Mouse (Mus musculus): Measurements from ENCODE around the gene Haus4.

Gene Haus4

DNA sequence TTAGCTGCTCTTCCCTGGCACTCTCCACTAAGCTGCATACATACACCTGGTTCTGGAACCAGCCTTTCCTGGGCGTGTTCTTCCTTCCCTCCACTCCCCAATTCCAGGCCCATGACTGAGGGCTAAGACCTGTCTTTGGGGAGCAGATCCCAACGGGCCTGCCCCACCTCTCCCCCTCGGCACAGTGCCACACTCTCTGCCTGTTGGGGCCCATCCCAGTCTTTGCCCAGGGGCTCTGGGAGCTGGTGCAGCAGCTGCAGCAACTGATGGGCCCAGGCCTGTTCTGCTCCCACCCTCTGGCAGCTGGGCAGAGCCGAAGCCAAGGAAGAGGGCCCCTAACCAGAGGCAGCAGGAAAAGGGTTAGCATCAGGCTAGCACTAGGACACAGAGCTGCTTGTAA, 19.8 kb upstream of the Haus4 start:
- CTCF ChIA-PET, result interaction anchor here (0.5 to 0.6 kb wide), 2 partner anchors 95 to 1480 kb away, joined by 3 read pairs; no protein-coding TSS in a partner anchor

DNA sequence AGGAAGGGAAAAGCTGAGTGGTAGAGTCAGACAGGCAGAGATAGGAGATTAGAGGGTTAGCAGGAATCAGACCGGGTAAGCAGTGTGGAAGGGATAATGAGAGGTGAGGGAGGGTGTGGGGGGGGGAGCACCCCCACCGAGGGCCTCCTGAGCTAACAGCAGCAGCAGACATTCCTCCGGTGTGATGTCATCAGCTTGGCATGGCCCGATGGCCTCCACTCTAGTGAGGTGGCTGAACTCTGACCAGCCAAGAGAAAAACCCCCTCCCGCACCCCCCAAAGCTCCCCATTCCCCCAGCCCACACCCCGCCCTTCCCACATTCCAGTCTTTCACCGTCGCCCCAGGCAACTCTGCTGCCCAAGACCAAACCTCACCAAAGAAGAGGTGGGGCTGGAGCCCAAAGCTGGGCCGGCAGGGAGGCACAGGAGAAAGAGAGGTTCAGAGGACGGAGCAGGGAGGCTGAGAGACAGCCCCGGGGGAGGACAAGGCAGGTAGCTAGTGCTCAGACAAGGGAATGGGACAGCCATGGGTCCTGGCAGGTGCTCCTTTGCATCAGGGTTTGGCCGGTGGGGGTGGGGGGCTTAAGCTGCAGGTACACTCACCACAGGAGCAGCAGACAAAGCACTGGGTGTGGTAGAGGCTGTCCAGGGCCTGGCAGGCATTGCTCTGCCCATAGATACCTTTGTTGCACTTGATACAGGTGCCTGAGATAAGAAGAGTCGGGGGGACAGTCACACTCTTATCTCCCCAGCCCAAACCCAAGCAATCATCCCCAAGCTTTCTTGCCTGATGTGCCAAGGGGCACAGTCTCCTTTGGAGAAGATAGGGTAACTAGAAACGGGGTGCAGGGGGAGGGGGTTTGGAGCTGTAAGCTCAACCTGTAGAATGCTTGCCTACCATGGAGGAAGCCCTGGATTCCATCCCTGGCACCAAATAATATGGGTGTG, 18.6 kb upstream of the Haus4 start:
- CTCF ChIA-PET, result no interaction called here

DNA sequence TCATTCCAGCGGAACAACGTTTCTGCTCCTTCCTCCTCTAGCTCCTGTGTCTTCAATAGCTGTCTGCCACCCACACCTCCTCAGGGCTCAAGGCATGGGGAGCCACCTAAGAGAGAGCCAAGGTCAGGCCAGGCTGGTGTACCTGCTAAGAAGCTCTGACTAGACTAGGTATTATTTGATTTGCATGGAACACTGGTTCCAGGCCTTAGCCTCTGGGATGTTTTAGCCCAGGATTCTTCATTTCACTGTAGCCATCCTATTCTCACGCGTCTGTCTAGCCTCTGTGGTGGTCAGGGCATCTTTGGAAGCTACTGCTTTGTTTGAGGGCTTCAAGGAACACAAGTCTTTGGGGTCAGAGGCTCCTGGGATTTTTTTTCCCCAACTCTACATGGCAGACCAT, 17.7 kb upstream of the Haus4 start:
- CTCF ChIA-PET, result interaction anchor here (0.7 kb wide), 1 partner anchor 77 kb away, joined by 4 read pairs; no protein-coding TSS in a partner anchor

DNA sequence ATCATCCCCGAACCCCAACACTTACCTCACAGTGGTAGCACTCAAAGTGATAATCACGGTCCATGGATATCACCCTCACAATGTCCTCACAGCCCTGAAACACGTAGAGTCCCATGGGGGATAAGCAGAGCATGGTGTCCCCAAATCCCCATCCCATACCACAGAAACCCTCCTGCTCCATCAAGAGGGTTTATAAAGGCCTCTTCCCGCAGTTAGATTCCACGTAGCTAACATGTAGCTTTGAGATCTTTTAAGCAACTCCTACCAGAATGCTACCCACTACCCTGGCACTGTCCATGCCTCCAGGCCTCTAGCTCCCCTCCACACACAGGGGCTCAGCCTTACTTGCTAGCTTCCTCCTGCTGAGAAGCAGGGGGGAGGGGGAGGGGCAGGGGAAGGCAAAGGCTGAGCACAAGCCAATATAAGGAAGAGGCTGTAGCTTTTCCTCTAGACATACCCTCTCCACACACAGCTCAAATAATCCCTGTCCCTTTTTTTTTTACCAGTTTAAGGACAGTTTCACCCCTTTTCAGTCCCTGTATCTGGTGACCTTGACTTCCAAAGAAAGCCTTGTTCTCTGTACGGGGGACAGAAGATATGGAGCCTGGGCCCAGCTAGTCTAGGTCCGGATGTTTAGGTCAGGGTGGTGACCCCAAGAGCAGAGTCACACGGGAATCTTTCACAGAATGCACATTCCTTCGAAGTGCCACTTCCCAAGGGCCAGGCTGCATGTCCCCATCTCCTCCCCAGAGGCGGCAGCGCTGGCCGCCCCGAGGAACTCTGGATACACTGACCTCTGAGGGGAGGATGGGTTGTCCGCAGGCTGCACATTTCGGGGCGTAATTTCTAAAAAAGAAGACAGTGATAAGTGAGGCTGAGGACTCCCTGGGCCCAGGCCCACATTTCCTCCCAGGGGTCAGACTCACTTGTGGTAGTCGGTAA, 15.3 kb upstream of the Haus4 start:
- CTCF ChIA-PET, result interaction anchor here (0.5 to 0.7 kb wide), 3 partner anchors 71 to 413 kb away, joined by 3 to 18 read pairs (median 5); partner anchors contain the start of gene Gm17606

DNA sequence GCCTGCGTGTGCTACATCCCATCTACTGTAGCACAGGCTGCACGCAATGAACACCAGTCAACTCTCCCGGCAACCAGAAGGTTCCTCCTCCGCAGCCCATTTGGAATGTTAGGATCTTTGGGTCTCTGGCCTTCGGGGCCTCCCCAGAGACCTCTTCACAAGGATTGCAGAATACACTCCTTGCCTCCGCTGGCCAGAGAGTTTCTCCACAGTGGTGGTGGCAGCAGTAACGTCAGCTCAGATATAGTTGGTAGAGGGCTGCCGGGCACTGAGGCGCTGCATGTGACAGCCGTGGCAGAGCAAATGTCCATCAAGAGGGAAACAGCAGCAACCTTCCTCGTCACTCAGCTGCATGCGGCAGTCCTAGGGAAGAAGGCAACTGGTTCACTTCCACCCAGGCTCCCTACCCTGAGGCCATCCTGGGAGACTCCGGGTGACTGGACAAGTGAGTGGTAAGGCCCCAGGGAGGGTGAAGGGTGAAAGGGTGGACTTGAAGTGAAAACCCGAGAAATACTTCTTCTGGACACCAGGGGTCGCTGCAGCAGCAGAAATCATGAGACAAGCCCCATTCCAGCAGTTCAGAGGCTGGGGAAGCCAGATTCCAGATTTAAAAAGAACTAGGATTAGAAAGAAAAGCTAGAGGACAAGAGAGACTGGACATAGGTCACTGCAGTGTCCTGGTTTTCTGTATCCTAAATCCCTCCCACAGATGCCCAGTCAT, 14.4 kb upstream of the Haus4 start:
- CTCF ChIA-PET, result interaction anchor here (0.5 kb wide), 1 partner anchor 72 kb away, joined by 18 read pairs; the partner anchor contains the start of gene Gm17606

DNA sequence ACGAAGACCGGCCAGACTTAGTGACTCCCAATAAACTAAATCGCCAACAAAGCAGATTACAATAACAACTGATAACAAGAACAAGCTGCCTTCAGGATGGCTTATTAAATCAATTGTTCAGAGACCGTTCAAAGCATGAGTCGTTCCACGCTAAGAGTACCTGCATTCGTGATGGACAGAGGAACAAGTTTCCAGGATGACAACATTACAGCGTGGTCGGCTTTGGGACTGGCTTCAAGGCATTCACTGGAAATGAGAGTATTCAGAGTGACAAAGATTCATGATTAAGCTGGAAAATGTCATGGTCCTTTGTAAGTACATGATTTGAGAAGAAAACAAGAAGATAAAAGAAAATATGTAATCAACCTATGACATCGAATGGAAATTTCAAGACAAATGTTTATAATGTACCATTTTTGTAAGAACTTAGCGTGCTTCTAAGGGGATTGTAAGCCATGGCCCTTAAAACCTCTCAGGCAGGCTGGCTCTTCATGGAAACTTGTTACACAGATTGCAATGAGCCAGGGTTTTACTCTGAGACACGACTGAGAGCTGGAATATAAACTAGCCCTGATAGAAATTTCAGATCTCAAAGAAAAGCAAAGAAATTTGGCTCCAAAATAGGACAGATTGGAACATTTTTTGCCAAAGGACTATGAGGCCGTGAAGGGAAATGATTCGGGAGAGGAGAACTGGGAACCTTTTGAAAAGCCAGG, 6.3 kb upstream of the Haus4 start:
- CTCF ChIA-PET, result no interaction called here

DNA sequence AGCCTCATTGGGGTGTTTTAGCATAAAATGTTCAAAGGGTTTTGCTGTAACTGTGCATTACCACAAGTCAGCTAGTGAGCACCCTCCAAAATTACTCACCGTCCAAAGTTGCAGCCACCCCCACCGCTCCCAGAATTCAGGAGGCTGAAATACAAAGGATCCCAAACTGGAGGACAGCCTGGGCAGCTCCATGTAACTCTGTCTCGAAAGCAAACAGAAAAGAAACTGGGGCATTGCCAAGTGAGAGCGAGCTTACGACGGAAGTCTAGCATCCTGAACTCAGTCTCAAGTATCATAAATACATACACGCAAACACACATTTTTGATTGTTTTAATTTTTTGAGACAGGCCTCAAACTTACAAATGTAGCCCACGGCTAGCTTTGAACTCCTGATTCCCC, 2.9 kb upstream of the Haus4 start:
- CTCF ChIA-PET, result no interaction called here

DNA sequence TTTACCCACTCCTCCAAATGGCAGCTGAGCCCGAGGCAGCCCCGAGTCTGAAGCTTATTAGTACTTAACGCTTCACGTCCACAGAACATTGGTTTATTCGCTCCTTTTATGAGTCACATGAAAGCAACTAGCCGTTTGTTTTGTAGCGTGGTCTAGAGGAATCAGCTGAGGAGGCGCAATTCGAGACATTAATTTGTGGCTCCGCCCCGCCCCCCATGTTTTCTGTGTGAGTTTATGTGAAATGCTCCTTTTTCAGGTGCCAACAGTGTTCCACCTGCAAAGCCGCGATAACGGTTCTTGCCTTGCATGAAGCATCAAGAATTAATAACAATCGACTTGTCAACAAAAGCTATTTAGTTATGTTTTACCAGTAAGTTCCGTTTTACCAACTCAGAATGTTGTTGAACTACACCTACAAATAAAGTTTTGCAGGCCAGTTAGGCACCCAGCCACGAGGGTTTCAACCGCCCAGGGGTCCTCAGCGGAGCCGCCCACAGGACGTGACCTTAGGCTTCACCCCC, 902 bp downstream of the Haus4 start:
- CTCF ChIA-PET, result interaction anchor here (0.5 kb wide), 1 partner anchor 1064 kb away, joined by 3 read pairs; the partner anchor contains the start of gene Rec8

DNA sequence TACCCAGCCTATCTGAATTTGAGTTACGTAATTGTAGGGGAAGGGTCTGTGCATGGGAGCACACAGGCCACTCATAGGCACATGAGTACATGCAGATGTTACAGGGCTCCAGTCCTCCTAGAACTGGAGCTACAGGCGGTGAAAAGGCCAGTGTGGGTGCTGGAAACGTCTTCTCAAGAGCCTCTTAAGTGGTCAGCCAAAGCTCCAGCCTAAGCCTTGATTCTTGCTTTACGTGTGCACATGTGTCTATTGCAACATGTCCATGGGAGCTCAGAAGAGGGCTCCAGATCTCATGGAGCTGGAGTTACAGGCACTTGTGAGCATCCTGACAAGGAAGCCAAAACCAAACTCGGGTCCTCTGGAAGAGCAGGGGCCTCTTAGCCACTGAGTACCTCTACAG, 9.7 kb downstream of the Haus4 start:
- CTCF ChIA-PET, result no interaction called here

DNA sequence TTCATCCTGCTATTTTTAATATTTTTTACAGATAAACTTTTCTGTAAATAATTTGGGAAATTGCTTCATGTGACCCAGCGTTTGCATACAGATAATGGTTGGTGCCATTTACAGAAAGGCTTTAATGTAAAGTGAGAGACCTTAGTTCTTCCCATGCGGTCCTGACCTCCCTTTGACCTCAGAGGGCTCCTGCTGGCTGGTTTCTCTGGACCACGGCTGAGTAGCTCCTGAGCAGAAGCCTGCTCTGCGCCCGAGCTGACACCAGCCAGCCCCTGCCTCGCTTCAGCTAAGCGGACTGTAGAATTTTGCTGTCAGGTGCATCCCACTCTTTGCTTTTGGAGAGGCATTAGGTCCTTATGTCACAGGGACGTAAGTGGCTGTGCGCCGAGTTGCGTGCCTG, 13.6 kb downstream of the Haus4 start:
- CTCF ChIA-PET, result interaction anchor here (0.7 kb wide), 1 partner anchor 154 kb away, joined by 4 read pairs; no protein-coding TSS in a partner anchor

DNA sequence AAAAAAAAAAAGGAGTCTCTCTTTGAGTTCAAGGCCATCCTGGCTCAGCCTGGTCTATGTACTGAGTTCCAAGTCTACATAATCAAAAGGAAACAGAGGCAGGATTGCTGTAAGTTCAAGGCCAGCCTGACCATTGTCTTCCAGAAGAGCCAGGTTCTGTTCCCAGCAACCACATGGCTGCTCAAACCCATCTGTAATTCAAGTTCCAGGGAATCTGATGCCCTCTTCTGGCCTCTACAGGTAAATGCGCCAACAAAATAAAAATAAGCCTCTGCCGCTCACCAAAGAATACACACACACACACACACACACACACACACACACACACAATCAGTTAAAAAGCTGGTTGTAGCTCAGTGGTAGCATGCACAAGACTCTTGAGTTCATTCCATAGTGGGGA, 15.8 kb downstream of the Haus4 start:
- CTCF ChIA-PET, result interaction anchor here (0.6 kb wide), 4 partner anchors 9 to 631 kb away, joined by 3 to 5 read pairs (median 3); no protein-coding TSS in a partner anchor

DNA sequence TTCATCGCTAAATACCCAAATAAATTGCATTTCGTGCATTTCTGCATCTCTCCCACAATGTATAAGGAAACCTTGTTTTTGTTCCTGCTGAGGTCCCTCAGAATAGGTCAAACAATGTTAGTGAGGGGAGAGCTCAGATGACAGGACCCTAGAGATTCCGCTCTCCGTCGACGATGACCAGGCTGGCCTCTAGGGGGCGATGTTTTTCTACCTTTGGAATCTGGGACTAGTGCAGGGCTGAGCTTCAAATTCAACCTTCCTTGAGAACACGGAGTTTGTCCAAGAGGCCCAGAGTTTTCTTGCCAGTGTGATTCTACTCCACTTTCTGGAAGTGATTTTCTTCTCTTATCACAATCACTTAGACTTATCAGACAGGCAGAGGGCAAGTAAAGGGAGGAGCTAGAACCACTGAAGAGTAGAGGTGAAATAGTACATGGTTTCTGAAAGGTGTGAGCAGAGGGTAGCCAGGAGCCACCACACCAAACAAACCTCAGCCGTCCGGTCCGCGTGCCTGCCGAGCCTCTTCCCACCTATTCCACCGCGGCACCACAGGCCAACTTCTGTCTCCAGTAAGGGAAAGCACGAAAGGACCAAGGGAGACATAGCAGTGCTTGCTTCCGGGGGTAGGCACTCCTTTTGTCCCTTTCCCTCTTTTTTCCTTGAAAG, 25.8 kb downstream of the Haus4 start:
- CTCF ChIA-PET, result no interaction called here

DNA sequence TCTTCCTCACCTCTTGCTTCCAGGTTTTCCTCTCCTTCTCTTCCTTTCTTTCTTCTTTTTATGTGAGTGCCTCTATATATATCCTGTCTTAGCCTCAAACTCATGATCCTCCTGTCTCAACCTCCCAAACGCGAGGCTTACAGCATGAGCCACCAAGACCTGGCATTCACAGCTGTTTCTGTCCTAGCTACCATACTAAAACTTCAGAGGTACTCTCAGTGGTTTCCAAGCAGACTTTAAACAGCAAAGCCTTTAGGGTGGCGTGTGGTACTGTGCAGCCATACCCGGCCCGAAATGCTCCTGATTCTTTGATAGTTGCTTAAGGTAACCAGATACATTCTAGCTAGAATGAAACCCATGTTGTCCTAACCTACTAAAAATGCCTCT, 26.4 kb downstream of the Haus4 start:
- CTCF ChIA-PET, result no interaction called here

DNA sequence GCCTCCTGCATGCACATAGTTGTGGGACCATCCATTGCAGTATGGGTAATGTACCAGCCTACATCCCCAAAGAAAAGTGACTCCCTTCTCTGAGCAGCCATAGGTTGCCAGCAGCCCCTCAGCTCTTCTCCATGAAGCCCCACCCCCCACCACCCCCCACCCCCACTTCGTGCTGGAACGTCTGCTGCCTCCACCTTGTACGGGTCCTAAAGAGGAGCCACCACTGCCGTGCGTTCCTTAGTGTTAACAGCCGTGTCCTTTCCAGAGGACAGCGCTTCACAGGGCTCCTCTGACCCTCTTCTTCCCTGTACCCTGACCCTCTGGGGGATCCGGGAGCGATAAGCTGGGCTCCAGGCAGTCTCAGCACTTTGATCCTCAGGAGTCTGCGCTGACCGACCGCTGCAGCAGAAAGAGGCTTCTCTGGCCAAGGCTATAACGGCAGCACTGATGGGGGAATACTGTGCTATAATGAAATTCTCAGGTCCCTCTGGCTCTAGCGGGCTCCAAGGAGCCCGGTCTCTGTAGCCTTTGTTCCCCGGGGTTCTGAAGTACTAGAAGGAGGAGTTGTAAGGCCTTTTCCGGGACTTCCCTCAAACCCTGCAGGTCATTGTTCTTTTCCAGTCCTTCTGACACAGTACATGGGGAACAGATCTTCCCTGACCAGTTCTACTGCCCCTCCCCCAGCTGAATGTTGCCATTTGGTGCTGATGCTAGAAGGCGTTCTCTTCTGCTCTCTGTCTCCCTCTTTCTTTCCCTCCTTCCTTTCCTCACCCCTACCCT, 27.0 kb downstream of the Haus4 start:
- CTCF ChIA-PET, result no interaction called here

DNA sequence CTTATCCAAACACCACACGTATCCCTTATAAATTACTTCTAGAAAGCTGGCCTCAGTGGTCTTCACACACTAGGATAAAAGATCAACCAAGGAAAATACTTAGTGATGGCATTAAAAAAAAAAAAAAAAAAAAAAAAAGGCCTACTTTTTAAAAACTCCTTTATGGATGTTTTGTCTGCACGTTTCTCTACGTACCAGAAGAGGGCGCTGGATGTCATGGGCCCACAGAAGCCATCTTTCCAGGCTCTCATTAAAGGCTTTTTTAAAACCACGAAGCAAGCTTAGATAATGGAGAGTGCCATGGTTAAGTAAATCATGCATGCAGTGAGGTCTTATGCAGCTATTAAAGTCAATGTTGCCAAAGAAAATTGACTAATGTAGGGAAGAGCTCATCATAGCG, 30.8 kb downstream of the Haus4 start:
- CTCF ChIA-PET, result interaction anchor here (0.7 kb wide), 1 partner anchor 55 kb away, joined by 7 read pairs; no protein-coding TSS in a partner anchor

DNA sequence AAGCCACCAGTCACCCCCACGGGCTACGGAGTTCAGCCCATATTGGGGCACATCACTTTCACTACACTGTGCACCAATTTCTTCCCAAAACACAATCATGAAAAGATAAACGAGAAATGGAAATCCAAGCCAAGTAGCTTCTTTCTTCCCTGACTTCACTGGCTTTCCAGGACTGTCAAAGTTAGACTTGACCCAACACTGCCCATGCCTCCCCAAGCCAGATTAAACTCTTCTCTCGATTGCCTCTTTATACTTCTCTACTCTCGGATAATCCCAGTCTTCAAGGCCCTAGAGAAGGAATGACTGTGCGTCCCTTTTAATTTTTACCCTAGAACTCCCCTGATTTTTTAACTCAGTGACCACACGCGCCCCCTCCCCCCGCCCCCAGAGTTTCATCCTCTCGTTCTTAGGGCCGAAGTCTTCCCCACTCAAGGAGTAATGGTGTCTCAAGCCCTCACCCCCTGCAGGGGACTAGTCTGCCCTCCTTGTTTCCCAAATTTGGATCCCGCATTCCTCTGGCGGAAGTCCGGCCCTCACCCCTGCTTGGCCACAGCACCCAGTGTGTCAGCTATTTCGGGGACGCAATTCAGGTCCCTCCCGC, 37.6 kb downstream of the Haus4 start:
- CTCF ChIA-PET, result interaction anchor here (0.5 kb wide), 1 partner anchor 85 kb away, joined by 3 read pairs; no protein-coding TSS in a partner anchor

DNA sequence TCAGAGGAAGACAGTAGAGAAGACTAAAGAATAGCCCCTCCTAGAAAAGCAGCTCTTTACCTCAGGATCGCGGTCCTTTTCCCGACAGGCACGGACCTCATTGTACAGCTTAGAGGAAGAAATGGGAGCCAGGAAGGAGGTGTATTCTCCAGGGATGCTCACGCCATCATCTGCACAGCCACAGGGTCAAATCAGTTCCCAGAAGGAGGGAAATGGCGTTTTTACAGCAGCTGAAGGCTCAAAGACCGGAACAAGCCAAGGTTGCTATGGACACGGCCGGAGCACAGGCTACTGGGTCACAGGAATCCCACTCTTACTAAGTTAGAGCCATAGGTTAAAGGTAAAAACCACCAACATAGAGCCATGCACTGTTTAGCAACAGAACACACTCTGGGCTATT, 44.6 kb downstream of the Haus4 start:
- CTCF ChIA-PET, result no interaction called here

DNA sequence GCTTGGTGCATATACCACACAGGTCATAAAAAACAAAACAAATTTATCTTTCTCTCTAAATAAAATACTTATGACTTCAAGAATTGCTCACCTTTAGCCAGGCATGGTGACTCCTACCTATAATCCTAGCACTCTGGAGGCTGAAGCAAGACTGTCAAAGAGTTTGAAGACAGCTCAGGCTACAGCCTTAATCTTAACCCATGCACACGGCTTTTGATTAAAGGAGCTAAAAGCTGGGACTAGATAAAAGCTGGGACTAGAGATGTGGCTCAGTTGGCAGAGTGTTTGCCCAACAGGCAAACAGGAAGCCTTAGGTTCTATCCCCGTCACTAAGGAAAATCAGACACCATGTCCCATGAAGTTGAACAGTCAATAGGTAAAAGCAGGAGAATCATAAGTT, 51.3 kb downstream of the Haus4 start:
- CTCF ChIA-PET, result no interaction called here

DNA sequence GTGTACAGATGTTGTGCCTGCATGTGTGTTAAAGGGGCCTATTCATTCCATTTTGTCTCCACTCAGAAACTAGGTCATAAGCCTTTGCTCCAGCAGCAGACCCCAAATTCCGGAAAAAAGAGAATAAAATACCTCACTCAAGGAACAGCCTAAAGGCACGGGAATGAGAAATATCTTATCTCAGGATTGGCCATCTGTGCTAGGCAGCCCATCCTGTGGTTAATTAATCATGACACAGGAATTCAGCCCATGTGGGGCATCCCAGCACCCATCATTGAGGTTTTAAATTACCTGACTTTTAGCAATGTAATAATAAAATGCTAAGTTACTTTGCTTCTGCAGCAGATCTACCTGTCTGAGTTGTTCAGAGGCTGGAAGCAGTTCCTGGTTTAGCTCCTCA, 53.1 kb downstream of the Haus4 start:
- CTCF ChIA-PET, result no interaction called here
